Mouse (Mus musculus) thymus, adult 2 months (tissue): ENCODE measurements around the gene Medag.

ENCODE experiments used
- CTCF ChIP-seq: fragments of 200-500 bp; IDR thresholded peaks from 2 replicates; pipeline ENCODE4 v1.5.1; 2012; ENCODE audit warnings: mild to moderate bottlenecking, control low read depth, low read length, moderate library complexity, borderline replicate concordance; ENCODE audit not compliant: control insufficient read depth, poor library complexity, insufficient read depth; ENCODE audit errors: extremely low read depth
- POLR2A ChIP-seq: fragments of 200-500 bp; IDR thresholded peaks from 2 replicates; pipeline ENCODE4 v1.6.1; 2012; ENCODE audit warnings: mild to moderate bottlenecking, low read length, control low read depth, moderate library complexity; ENCODE audit not compliant: control insufficient read depth, poor library complexity, insufficient read depth; ENCODE audit errors: extremely low read depth

DNA sequence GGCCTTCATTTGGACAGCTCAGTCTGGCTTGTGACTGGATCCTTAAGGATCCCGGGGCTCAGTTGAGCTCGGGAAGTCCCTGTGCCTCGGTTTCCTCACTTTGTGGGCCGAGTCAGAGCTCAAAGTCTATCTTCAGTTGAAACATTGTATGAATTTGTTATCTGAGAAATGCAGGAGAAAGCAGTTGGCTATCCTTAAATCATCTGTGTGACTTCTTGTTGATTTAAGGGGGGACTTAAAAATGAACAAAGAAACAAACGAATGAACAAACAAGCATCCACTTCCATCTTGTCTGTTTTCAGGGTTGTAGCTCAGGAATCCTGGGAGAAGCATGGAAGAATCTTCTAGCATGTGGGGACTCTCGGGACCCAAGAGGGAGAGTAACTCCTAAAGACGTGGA, 35.2 kb upstream of the Medag start:
- TF ChIP-seq CTCF (no peak), POLR2A (no peak)
